Mouse (Mus musculus): ENCODE results near the gene Zfp36l2. TPM values are rescaled to one million over a fixed set of nuclear protein-coding genes. Genes with fewer than 3 reads are reported as not detected.
"Not testable (repeated sequence)": the region's sequence is repeated elsewhere in the genome, so short reads cannot be mapped to it uniquely, and the experiment has no call there.

Zfp36l2 gene
- polyA plus RNA-seq, 1 experiment = 18.8 TPM

DNA sequence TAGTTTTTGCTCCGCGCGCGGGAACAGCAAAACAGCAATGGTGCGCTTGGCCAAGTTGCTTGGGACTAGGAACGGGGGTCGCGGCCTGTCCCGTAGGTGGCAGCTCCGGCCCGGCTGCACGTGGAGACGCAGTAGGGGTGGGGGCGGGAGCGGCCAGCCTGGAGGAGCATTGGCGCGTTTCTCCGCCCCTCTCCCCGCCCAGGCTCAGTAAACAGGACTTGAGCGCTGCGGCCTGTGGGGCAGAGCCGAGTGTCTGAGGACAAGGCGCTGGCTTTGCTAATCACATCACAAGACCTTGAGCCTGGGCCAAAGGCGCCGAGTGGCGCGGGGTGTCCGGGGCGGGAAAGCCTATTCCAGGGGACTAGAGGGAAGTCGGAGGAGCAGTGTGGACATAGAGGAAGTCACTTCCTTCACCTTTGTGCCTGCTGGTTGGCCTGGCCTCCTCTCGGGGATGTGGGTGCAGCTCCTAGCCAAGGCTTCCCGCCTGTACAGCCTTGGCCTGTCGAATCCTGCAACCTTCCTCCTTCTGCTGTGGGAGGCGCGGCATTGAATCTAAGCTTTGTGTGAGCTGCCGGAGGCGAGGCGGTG, 721 bp upstream of the Zfp36l2 start:
- TF ChIP-seq CTCF (IDR thresholded peaks at IDR 0.05; ENCODE audit: extremely low read depth, insufficient read depth, low read length) = no peak
- TF ChIP-seq POLR2A (IDR thresholded peaks at IDR 0.05; ENCODE audit: extremely low read depth, insufficient read depth, low read length) = 0 out of 2 replicates have a peak, but pooled peaks have one; percentile 22
- Histone ChIP-seq H3K4me3 (ENCODE audit: insufficient read depth, low read length) (peak overlapping the region; percentile 77), H3K4me1 (ENCODE audit: control insufficient read depth, insufficient read depth, low read length) (no peaks in the 10 kb centered on the region), H3K27ac (ENCODE audit: insufficient read depth, low read length) (peak overlapping the region; percentile 69)

DNA sequence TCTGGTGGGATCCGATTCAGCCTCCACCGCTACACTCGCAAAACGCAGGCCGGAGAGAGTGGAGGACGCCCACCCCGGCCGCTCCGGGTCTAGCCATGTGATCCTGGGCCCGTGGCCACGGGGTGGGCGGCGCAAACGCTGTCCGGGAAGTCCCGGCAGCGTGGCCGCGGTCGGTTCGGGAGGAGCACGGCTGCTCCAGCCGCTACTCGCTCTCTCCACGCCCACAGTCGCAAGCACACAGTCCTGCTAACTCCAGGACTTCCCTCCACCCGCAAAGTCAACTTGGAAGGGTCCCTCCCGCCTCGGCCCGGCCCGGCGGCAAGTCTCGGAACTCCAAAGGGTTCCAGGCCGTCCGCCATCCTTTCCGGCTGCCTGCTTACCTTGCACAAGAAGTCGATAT, 483 bp downstream of the Zfp36l2 start:
- Histone ChIP-seq H3K27ac (ENCODE audit: insufficient read depth, low read length) (peak overlapping the region; percentile 89), H3K4me3 (ENCODE audit: insufficient read depth, low read length) (peak overlapping the region; percentile 77)
- not testable (repeated sequence) for H3K4me1 ChIP-seq (ENCODE audit: control insufficient read depth, insufficient read depth, low read length)

DNA sequence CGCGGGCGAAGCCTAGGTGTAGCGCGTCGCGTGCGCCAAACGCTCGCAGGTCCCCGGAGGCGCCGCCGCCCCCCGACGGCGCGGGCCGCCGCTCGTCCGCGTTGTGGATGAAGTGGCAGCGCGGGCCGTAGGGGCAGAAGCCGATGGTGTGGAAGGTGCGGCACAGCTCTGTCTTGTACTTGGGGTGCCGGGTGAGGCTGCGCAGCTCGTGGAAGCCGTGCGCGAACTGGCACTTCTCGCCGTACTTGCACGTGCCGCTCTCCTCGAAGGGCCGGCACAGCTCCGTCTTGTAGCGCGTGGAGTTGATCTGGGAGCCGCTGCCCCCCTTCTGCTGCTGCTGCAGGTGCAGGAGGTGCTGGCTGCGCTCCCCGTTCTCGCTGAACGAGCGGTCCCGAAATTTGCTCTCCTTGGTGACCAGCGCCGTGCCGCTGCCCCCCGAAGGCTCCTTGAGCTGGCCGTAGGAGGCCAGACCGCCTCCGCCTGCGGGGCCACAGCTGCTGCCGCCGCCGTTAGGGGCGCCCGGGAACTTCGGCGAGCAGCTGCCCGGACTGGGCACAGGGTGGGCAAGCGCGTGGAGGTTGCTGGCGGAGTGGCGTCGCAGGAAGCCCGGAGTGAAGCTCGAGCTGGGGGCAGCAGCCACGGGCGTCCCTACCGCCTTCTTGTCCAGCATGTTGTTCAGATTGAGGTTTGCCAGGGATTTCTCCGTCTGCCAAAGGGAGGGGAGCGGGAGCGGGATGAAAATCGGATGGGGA, 1.1 kb downstream of the Zfp36l2 start:
- no peak for TF ChIP-seq POLR2A (IDR thresholded peaks at IDR 0.05; ENCODE audit: extremely low read depth, insufficient read depth, low read length)
- TF ChIP-seq CTCF (IDR thresholded peaks at IDR 0.05; ENCODE audit: extremely low read depth, insufficient read depth, low read length) = no peak
- Histone ChIP-seq H3K4me3 (ENCODE audit: insufficient read depth, low read length) (peak overlapping the region; percentile 77), H3K27ac (ENCODE audit: insufficient read depth, low read length) (peak overlapping the region; percentile 94), H3K4me1 (ENCODE audit: control insufficient read depth, insufficient read depth, low read length) (no peaks in the 10 kb centered on the region)

DNA sequence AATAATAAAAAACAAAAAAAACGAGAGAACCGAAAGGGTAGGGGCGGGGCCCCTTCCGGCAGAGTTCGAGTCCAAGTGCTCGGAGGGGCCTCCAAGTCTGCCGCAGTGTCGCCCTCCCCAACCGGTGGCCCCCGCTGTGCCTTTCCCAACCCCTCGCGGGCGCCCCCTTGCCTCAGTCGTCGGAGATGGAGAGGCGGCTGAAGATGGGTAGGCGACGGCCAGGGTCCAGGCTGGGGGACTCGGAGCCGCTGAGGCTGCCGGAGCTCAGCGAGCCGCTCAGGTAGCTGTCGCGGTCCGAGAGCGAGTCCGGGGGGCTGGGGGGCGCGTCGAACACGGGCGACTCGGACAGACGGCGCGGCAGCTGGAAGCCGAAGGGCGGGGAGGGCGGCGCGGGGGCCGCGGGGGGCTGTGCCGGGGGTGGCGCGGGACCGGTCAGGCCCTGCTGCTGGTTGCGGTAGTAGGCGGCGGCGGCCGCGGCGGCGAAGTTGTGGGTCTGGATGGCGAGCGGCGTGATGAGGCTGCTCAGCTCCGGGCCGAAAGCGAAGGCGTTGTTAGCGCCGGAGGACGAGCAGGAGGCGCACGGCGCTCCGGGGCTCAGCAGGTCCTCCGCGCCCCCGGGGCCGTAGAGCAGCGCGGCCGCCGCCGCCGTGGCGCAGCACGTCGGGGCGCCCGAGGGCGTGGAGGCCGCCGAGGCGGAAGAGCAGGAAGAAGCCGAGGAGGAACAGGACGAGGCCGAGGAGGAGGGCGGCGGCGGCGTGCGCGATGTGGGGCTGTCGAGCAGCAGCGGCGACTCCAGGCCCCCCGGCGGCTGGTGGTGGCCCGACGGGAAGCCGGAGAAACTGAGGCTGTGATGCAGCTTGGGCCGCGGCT, 1.9 kb downstream of the Zfp36l2 start:
- H3K4me3 ChIP-seq (ENCODE audit: insufficient read depth, low read length) = peak overlapping the region; percentile 77; the same call in 1 of the 2 replicates
- H3K27ac ChIP-seq (ENCODE audit: insufficient read depth, low read length) = peak overlapping the region; percentile 94; the same call in 1 of the 2 replicates
- TF ChIP-seq POLR2A (IDR thresholded peaks at IDR 0.05; ENCODE audit: extremely low read depth, insufficient read depth, low read length) = no peak
- no peak for TF ChIP-seq CTCF (IDR thresholded peaks at IDR 0.05; ENCODE audit: extremely low read depth, insufficient read depth, low read length)
- peaks cover 2% of the 10 kb centered on the region; the same call in 1 of the 2 replicates for H3K4me1 ChIP-seq (ENCODE audit: control insufficient read depth, insufficient read depth, low read length)

DNA sequence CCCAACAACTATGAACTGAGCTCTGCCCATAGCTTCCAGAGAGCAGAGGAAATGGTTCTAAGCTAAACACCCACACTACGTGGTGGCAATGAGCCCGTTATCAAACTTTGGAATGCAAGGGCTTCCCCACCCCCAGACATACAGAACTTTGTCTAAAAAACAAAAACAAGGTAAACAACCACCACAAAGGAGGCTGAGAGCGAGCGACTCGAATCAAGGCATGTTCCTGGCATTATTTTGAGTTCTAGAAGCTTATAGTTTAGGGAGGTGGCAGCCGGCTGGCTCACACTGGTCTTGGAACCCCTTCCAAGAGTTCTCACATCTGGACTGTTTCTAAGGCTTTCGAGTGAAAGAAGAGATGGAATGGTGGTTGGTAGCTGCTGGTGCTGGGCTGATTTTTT, 2.7 kb downstream of the Zfp36l2 start:
- Histone ChIP-seq H3K4me3 (ENCODE audit: insufficient read depth, low read length) (peak overlapping the region; percentile 26), H3K27ac (ENCODE audit: insufficient read depth, low read length) (peak overlapping the region; percentile 74), H3K4me1 (ENCODE audit: control insufficient read depth, insufficient read depth, low read length) (peaks cover 2% of the 10 kb centered on the region; the same call in 1 of the 2 replicates)
- no peak for TF ChIP-seq POLR2A (IDR thresholded peaks at IDR 0.05; ENCODE audit: extremely low read depth, insufficient read depth, low read length)
- TF ChIP-seq CTCF (IDR thresholded peaks at IDR 0.05; ENCODE audit: extremely low read depth, insufficient read depth, low read length) = no peak

DNA sequence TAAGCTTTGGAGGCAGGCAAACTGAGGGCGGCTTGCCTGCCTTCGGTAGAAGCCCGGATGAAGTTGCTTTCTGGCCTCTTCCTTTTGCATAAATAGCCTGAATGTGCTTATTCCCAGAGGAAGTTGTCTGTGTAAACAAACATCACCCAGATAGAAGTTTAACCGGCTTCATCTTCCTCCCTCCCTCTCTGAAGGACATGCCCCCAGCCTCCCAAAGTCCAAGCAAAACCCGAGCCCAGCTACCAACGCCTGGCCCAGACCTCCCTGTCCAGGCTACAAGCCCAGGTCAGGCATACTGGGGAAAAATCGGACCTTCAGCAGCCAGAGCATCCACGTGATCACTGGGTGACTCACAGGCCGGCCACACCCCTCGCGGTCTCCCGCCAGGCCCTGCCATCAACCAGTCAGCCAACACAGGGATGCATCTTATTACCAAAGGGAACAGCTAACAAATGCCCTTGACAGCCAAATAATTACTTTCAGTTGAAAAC, 4.4 kb downstream of the Zfp36l2 start:
- H3K27ac ChIP-seq (ENCODE audit: insufficient read depth, low read length) = peak overlapping the region; percentile 94
- H3K4me3 ChIP-seq (ENCODE audit: insufficient read depth, low read length) = peak overlapping the region; percentile 27
- H3K4me1 ChIP-seq (ENCODE audit: control insufficient read depth, insufficient read depth, low read length) = peaks cover 2% of the 10 kb centered on the region; the same call in 1 of the 2 replicates
- TF ChIP-seq CTCF (IDR thresholded peaks at IDR 0.05; ENCODE audit: extremely low read depth, insufficient read depth, low read length) = no peak
- TF ChIP-seq POLR2A (IDR thresholded peaks at IDR 0.05; ENCODE audit: extremely low read depth, insufficient read depth, low read length) = 0 out of 2 replicates have a peak, but pooled peaks have one; percentile 17

DNA sequence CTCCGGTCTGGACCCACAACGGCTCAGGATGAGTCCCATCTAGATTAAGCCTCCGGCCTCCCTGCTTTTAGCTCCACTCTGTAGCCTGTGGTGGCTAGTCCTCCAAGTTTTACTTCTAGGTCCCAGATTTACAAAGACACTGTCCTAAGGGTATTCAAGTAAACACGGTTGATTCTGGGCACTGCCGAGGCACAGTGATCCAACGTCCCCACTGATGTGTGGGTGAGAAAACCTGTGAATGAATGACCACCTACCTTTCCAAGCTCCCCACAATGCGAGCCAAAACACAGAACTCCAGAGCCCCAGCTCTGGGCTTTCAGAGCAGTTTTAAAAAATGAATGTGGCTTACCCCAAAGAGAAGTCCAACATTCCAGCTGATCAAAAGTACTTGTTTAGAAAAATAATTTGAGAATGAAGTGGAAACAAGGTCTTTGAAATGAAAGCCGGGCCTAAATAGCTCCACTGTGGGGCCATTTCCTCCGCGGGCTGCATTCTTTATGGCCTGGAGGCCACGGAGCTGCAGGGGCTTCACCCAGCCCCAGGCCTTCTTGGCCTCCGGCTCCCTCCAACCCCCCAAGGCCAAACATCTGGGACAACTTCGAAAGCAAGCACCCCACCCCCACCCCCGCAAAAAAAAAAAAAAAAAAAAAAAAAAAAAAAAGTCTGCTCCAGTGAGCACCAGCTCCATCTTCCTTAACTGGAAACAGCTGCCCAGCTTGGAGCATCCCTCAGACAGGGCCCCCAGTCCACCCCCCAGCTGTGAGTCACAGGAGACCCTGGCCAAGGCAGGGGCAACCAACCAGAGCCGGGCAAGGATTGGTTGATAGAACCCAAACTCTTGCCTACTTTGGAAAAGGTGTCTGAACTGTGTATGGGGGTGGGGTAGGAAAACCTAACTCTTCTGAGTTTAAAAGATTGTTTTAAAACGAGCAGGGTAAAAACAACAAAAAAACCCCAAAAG, 5.2 kb downstream of the Zfp36l2 start:
- Histone ChIP-seq H3K4me3 (ENCODE audit: insufficient read depth, low read length) (no peak overlapping the region; the same call in 1 of the 2 replicates), H3K27ac (ENCODE audit: insufficient read depth, low read length) (peak overlapping the region; percentile 94)

DNA sequence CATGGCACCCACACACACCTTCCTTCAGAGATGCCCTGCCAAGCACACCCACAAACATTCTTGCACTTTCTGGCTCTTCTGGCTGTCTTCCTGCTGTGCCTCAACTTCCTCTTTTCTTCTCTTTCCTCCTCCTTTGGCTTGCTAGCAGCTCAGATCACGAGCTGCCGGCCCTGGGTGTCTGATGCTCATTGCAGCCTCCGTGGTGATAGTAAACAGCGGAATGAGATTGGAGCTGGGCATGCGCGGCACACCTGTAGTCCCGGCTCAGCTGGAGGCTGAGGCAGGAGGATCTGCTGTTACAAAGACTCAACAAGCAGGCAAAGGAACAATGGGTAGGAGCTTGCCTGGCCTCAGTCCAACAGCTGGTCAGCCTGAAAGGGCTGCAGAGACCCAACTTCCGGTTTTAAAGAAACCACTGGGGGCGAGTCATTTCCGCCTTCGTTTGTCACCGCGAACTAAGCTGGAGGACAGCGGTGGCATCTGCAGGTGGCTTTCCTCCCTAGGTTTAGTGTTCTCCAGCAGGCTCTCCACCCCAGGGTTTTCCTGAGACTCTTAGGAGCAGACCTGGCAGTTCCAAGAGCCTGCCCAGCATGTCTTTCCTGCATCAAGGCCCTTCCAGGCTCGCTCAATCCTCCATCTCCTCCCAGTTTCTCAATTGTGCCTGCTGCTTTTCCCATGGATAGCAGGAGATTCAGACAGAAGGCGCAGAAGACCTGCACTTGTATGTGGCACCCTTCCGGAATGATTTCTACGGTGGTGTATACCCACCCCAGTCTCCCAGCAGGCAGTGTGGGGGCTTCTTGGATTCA, 6.0 kb downstream of the Zfp36l2 start:
- peak overlapping the region; percentile 72 for H3K27ac ChIP-seq (ENCODE audit: insufficient read depth, low read length)
- H3K4me3 ChIP-seq (ENCODE audit: insufficient read depth, low read length) = no peak overlapping the region
- H3K4me1 ChIP-seq (ENCODE audit: control insufficient read depth, insufficient read depth, low read length) = peaks cover 2% of the 10 kb centered on the region; the same call in 1 of the 2 replicates
- TF ChIP-seq POLR2A (IDR thresholded peaks at IDR 0.05; ENCODE audit: extremely low read depth, insufficient read depth, low read length) (no peak), CTCF (IDR thresholded peaks at IDR 0.05; ENCODE audit: extremely low read depth, insufficient read depth, low read length) (no peak)

More for the DNA sequence above, 5.2 kb downstream of the Zfp36l2 start:
- H3K4me1 ChIP-seq (ENCODE audit: control insufficient read depth, insufficient read depth, low read length) = peaks cover 2% of the 10 kb centered on the region; the same call in 1 of the 2 replicates
- TF ChIP-seq CTCF (IDR thresholded peaks at IDR 0.05; ENCODE audit: extremely low read depth, insufficient read depth, low read length) (no peak), POLR2A (IDR thresholded peaks at IDR 0.05; ENCODE audit: extremely low read depth, insufficient read depth, low read length) (no peak)

Measured in cortical plate, adult 2 months (tissue).